Mouse (Mus musculus) bone marrow macrophage, adult 2 months (primary cell): Measurements from ENCODE around the gene Abca7. TPM values are rescaled to one million over a fixed set of nuclear protein-coding genes. Genes with fewer than 3 reads are reported as not detected.

Source experiments
- H3K27ac ChIP-seq: 2 replicates; pipeline ENCODE4 v1.5.1; 2012; ENCODE audit warnings: low read depth, low read length; ENCODE audit not compliant: insufficient read depth
- H3K4me1 ChIP-seq: 2 replicates; pipeline ENCODE4 v1.6.1; 2012; ENCODE audit warnings: low read length; ENCODE audit not compliant: control insufficient read depth, insufficient read depth
- H3K4me3 ChIP-seq: 2 replicates; pipeline ENCODE4 v1.5.1; 2012; ENCODE audit warnings: mild to moderate bottlenecking, low read length, moderate library complexity; ENCODE audit not compliant: insufficient read depth
- CTCF ChIP-seq: IDR thresholded peaks from 2 replicates; pipeline ENCODE4 v1.5.1; 2012; ENCODE audit warnings: low read depth, mild to moderate bottlenecking, low read length, moderate library complexity
- POLR2A ChIP-seq: IDR thresholded peaks from 2 replicates; pipeline ENCODE4 v1.6.1; 2012; ENCODE audit warnings: mild to moderate bottlenecking, low read depth, low read length, borderline replicate concordance
- polyA plus RNA-seq: library from polyadenylated mRNA; stranded (reverse); fragments of >200 nt; gene quantifications from 2 replicates; pipeline ENCODE4 v1.2.4, GENCODE M21; 2012; ENCODE audit not compliant: missing spikeins, insufficient read depth, insufficient read length

Abca7 gene
- polyA plus RNA-seq, 1 experiment: 27.5 TPM

DNA sequence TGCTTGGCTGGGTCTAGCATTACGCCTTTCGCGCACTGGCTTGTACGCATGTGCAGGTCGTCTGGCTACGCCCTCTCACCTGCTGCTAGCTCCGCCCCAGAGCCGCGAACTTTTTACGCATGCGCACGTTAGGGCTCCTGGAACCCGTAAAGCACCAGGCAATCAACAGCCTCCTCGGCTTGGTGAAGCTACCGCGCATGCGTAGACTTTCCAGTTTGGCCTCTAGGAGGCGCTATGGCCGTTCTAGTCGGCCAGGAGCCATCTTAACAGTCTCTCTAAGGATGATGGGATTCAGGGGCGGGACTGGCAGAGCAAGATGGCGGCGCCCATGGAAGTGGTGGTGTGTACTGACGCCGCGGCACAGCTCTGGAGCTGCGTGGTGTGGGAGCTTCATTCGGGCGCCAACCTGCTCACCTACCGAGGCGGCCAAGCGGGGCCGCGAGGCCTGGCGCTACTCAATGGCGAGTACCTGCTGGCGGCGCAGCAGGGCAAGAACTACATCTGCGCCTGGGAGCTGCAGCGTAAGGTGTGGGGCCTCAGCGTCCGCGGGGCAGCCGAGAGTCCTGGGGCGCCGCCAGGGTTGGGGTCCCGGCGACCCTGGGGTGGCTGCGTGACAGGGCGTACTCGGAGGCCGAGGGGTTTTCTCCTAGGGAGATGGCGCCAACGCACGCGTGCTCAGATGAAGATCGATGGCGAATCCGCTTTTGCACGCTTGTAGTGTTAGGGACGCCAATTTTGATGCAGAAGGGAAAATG, 36.3 kb upstream of the Abca7 start, which contains the start of gene Wdr18:
TSS of gene Wdr18 (plus strand) at position 306 of the 755 bp plus-strand sequence.
- peak within 1 kb of the TSS; percentile 78 for H3K27ac ChIP-seq
- TF ChIP-seq CTCF: peak; percentile 52; the same call in 1 of the 2 replicates
- TF ChIP-seq POLR2A: no peak
- H3K4me3 ChIP-seq: peak within 1 kb of the TSS; percentile 70
- peaks cover 5% of the 10 kb centered on the region for H3K4me1 ChIP-seq

DNA sequence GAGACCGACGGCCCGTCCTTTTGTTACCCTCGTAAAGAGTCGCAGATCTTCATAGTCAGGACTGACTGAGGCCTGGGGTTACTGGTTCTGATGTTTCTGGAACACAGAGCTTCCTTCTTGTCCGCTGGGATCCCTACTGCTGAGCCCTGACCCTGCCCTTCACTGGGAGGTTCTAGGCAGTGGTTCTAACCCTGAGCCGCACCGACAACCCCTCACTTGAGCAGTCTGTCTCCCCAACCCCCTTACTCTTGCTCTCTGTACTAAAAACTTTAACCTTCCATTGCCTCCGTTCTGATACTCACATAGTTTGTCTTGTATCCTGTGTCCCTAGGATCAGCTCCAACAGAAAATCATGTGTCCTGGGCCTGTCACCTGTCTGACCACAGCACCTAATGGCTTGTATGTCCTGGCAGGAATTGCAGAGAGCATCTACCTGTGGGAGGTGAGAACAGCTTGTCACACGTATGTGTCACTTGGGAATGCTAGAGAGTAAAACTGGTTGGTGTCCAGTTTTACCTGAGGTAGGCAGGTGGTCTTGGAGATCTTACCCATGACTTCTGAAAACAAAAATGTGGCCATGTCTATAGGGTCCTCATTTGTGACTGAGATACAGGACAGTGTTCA, 35.5 kb upstream of the Abca7 start:
- peak overlapping the region; percentile 78 for H3K27ac ChIP-seq
- H3K4me3 ChIP-seq: peak overlapping the region; percentile 70
- H3K4me1 ChIP-seq: peaks cover 5% of the 10 kb centered on the region
- no peak for TF ChIP-seq POLR2A
- no peak for TF ChIP-seq CTCF

- Histone ChIP-seq H3K4me3 (no peak overlapping the region), H3K4me1 (peaks cover 5% of the 10 kb centered on the region), H3K27ac (no peak overlapping the region)
- no peak for TF ChIP-seq CTCF
- no peak for TF ChIP-seq POLR2A
Observed at GRCm38 (mm10) chr10:79964727-79965126, 31.6 kb upstream of the Abca7 start.

DNA sequence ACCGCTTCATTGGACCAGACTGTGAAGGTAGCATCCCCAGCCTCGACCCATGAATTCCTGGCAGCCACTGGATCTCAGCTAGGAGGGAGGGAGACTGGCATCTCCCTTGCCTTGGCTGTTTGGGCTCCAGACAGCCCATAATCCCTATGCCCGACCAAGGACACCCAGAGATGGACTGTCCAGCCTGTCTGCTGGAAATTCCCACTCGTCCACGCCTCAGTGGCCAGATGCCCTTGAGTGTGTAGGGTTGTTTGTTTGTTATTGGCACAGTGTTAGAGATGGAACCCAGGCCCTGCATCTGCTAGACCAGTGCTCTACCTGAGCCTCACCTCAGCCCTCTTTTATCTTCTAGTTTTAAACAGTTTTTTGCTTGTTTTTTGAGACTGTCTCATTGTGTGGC, 31.0 kb upstream of the Abca7 start:
- peaks cover 5% of the 10 kb centered on the region for H3K4me1 ChIP-seq

GRCm38 (mm10) chr10:79966886-79967400, 29.4 kb upstream of the Abca7 start:
- H3K27ac ChIP-seq: no peak overlapping the region
- TF ChIP-seq POLR2A (no peak), CTCF (no peak)
- no peak overlapping the region for H3K4me3 ChIP-seq
- H3K4me1 ChIP-seq: no peaks in the 10 kb centered on the region

More for the DNA sequence above, 31.0 kb upstream of the Abca7 start:
- no peak for TF ChIP-seq POLR2A
- TF ChIP-seq CTCF: no peak
- no peak overlapping the region for H3K4me3 ChIP-seq
- H3K27ac ChIP-seq: no peak overlapping the region

- no peaks in the 10 kb centered on the region for H3K4me1 ChIP-seq
- H3K27ac ChIP-seq: no peak overlapping the region
- TF ChIP-seq POLR2A (no peak), CTCF (no peak)
- H3K4me3 ChIP-seq: no peak overlapping the region
Observed at GRCm38 (mm10) chr10:79968181-79968580, 28.1 kb upstream of the Abca7 start.

DNA sequence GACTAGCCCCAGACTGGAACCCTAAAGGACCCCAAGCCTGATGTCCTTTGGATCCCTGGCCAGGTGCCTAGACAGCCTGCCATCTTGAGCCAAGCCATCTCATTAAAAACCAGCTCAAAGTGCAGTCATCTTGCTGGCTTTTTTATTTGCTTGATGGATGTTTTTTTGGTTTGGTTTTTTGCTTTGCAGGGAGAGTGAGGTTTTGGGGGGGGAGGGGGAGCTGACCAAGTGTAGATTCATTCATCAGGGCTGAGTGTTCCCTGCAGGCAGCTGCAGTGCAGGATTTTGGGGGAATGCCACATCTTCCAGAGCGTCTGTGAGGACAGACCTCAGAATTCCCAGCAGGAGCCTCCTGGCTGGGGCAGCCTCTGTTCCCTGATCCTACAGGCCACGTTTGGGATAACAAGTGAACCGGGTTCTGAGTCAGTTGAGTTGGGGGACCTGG, 27.1 kb upstream of the Abca7 start:
- H3K27ac ChIP-seq: no peak overlapping the region
- H3K4me1 ChIP-seq: no peaks in the 10 kb centered on the region
- TF ChIP-seq CTCF (no peak), POLR2A (no peak)
- no peak overlapping the region for H3K4me3 ChIP-seq

- peak within 1 kb of the TSS; percentile 32 for H3K4me3 ChIP-seq
- H3K4me1 ChIP-seq: peaks cover 13% of the 10 kb centered on the region
- H3K27ac ChIP-seq: no peak within 1 kb of the TSS
- TF ChIP-seq CTCF (no peak), POLR2A (no peak)
Observed at GRCm38 (mm10) chr10:79970415-79971182, 25.7 kb upstream of the Abca7 start, which contains the start of gene Grin3b. Gene Grin3b, plus strand, starts transcription at chr10:79970715.

DNA sequence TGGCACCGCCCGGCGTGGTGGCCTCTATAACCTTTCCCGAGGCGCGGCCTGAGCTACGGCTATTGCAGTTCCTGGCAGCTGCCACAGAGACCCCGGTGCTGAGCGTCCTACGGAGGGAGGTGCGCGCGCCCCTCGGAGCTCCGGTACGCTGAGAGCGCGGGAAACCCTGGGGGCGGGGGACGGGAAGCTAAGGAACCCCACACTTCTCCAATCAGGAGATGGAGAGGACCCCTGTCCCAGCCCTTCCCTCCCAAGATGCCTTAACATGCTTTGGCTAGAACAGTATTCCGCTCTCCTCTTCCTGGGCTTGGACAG, 25.2 kb upstream of the Abca7 start:
- Histone ChIP-seq H3K4me3 (0 out of 2 replicates have a peak overlapping the region, but pooled peaks have one; percentile 2), H3K4me1 (peaks cover 14% of the 10 kb centered on the region), H3K27ac (no peak overlapping the region)
- TF ChIP-seq CTCF (no peak), POLR2A (no peak)

DNA sequence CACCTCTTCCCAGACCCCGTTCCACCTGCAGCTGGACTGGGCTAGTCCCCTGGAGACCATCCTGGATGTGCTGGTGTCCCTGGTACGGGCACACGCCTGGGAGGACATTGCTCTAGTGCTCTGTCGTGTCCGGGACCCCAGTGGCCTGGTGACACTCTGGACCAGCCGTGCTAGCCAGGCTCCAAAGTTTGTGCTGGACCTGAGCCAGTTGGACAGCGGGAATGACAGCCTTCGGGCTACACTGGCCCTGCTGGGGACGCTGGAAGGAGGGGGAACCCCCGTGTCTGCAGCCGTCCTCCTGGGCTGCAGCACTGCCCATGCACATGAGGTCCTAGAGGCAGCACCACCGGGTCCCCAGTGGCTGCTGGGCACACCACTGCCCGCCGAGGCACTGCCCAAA, 23.5 kb upstream of the Abca7 start:
- TF ChIP-seq CTCF (no peak), POLR2A (no peak)
- H3K4me3 ChIP-seq: no peak overlapping the region
- peaks cover 14% of the 10 kb centered on the region for H3K4me1 ChIP-seq

More for the DNA sequence above, 23.5 kb upstream of the Abca7 start:
- no peak overlapping the region for H3K27ac ChIP-seq
